Comparison of ENCODE assay signal across 23 mouse cellular contexts in the genomic region with DNA sequence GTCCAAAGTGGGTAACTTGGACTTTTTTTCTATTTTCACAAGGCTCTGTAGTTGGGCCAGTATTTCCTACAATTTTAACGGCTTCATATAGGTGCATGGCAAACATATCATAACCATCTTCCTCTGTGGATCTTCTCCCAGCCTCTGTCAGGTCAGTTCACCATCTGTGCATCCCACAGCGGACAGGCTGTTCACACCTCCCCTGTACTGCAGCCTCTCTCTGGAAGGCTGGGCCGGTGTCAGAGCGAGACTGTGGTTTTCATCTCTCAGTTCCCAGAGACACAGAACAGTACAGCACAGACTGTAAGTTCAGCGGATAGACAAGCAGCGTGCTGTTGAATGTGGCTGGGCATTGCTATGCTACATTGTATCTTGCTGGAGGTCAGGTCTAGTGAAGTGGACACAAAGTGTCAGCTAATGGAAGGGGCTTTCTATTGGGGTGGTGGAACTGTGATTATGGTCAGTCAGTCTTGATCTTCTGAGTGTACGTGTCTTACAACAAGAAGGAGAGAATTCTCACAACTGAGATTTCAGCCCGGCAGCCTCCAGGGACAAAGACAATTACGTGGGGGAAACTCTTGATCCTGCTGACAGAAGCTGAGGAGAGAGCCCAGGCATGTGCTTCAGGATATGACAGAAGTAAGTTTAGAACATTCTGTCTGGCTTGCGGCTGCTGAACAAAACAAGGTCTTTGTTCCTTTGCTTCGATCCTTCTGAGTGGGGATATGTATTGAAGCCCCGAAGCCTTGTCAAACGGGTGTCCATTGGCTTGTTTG. TPM values are rescaled to one million over a fixed set of nuclear protein-coding genes. Genes with fewer than 3 reads are reported as not detected.
DNase-seq lines count a peak whose midpoint lies in the region; ATAC-seq lines count a peak whose summit lies in the region.
"Had no signal": no experiment of that assay in that cellular context is flagged by ENCODE, and none has a peak within 500 bp of the region (broad histone marks: within the 10 kb centered on the region; RNA-seq: fewer than 3 reads in every experiment).

No protein-coding gene starts in this region.

- no peak for ATAC-seq in heart, embryonic 12.5 days (ENCODE audit: insufficient number of reproducible peaks, low FRiP score)
- no peak; the same call in 1 of the 2 replicates for ATAC-seq in heart, embryonic 14.5 days (ENCODE audit: insufficient number of reproducible peaks, insufficient read depth, low FRiP score, low read depth)
- ATAC-seq: intestine, embryonic 16.5 days; midbrain, embryonic 13.5 days had no signal

- H3K9me3 ChIP-seq in heart, embryonic 12.5 days (replicated peaks), result no peaks in the 10 kb centered on the region
- H3K9me3 ChIP-seq in heart, embryonic 14.5 days (ENCODE audit: control insufficient read depth, low read length), result no peaks in the 10 kb centered on the region
- H3K9me3 ChIP-seq: forebrain, embryonic 12.5 days; hindbrain, embryonic 15.5 days; kidney, embryonic 15.5 days; limb, embryonic 13.5 days; lung, embryonic 15.5 days; midbrain, embryonic 13.5 days; neural tube, embryonic 13.5 days had no signal

- peak overlapping the region; percentile 27; the same call in 1 of the 2 replicates for H3K4me2 ChIP-seq in heart, embryonic 12.5 days
- peak overlapping the region; percentile 3; the same call in 1 of the 2 replicates for H3K4me2 ChIP-seq in heart, embryonic 14.5 days (ENCODE audit: low read length)
- H3K4me2 ChIP-seq: forebrain, embryonic 12.5 days; hindbrain, embryonic 15.5 days; kidney, embryonic 15.5 days; limb, embryonic 13.5 days; lung, embryonic 15.5 days; midbrain, embryonic 13.5 days; neural tube, embryonic 13.5 days had no signal

- H3K27ac ChIP-seq in heart, embryonic 12.5 days (ENCODE audit: poor library complexity, severe bottlenecking), result peak overlapping the region; percentile 70
- H3K27ac ChIP-seq in heart, embryonic 14.5 days (replicated peaks in 1 of 2; ENCODE audit: control insufficient read depth in 1 of 2, insufficient read depth in 1 of 2, low read depth in 2 of 2, low read length in 2 of 2), result peak overlapping the region; percentile 59 to 81
- H3K27ac ChIP-seq: forebrain, embryonic 12.5 days; hindbrain, embryonic 15.5 days; kidney, embryonic 15.5 days; limb, embryonic 13.5 days; liver, embryonic 14.5 days; lung, embryonic 15.5 days; macrophage; midbrain, embryonic 13.5 days; neural tube, embryonic 13.5 days had no signal

- peak; percentile 21 for DNase-seq in cerebellum, adult 8-10 months
- no peak for DNase-seq in cerebellum, postnatal 4 days (ENCODE audit: low spot score in 2 of 2)
- no peak for DNase-seq in heart, postnatal 36 days
- DNase-seq in brain, adult 2 months (ENCODE audit: low read depth, low spot score), result peak; percentile 58
- no peak for DNase-seq in adipocyte (ENCODE audit: low spot score)
- DNase-seq: adrenal gland, postnatal 25 days; gastrocnemius, postnatal 14 days; kidney, postnatal 4 days; thymus, postnatal 4 days had no signal

- H3K9ac ChIP-seq in heart, embryonic 12.5 days, result 0 out of 2 replicates have a peak overlapping the region, but pooled peaks have one; percentile 18
- H3K9ac ChIP-seq in heart, embryonic 14.5 days (ENCODE audit: low read length), result peak overlapping the region; percentile 9; the same call in 1 of the 2 replicates
- H3K9ac ChIP-seq: forebrain, embryonic 12.5 days; hindbrain, embryonic 15.5 days; kidney, embryonic 15.5 days; limb, embryonic 13.5 days; liver, embryonic 14.5 days; lung, embryonic 15.5 days; midbrain, embryonic 13.5 days; neural tube, embryonic 13.5 days had no signal

- no peaks in the 10 kb centered on the region for H3K27me3 ChIP-seq in heart, embryonic 12.5 days (replicated peaks)
- H3K27me3 ChIP-seq in heart, embryonic 14.5 days (ENCODE audit: control insufficient read depth, insufficient read depth, low read length), result no peaks in the 10 kb centered on the region
- H3K27me3 ChIP-seq: CH12.LX; forebrain, embryonic 12.5 days; hindbrain, embryonic 15.5 days; kidney, embryonic 15.5 days; limb, embryonic 13.5 days; lung, embryonic 15.5 days; midbrain, embryonic 13.5 days; neural tube, embryonic 13.5 days had no signal

- intact Hi-C loops in heart, postnatal 36 days (cut with DNase I), result no loop called here

- WGBS in heart, embryonic 12.5 days, result 38% methylated on average over 13 of the region's 13 CpGs
- 29% methylated on average over 13 of the region's 13 CpGs for WGBS in heart, embryonic 14.5 days

- peaks cover 44% of the 10 kb centered on the region for H3K4me1 ChIP-seq in heart, embryonic 12.5 days (replicated peaks)
- peaks cover 18 to 50% of the 10 kb centered on the region in 2 experiments for H3K4me1 ChIP-seq in heart, embryonic 14.5 days (ENCODE audit: control insufficient read depth in 2 of 2, insufficient read depth in 2 of 2, low read length in 2 of 2)
- H3K4me1 ChIP-seq: hindbrain, embryonic 15.5 days; lung, embryonic 15.5 days had no signal

- peaks cover 7% of the 10 kb centered on the region; the same call in 1 of the 2 replicates for H3K36me3 ChIP-seq in heart, embryonic 12.5 days
- peaks cover 8% of the 10 kb centered on the region; the same call in 1 of the 2 replicates for H3K36me3 ChIP-seq in heart, embryonic 14.5 days (ENCODE audit: control insufficient read depth, insufficient read depth, low read length)
- H3K36me3 ChIP-seq: forebrain, embryonic 12.5 days; hindbrain, embryonic 15.5 days; kidney, embryonic 15.5 days; limb, embryonic 13.5 days; lung, embryonic 15.5 days; midbrain, embryonic 13.5 days; neural tube, embryonic 13.5 days had no signal

- H3K4me3 ChIP-seq in heart, embryonic 12.5 days, result no peak overlapping the region
- H3K4me3 ChIP-seq in heart, embryonic 14.5 days (ENCODE audit: control insufficient read depth in 1 of 2, insufficient read depth in 1 of 2, low read depth in 1 of 2, low read length in 2 of 2), result no peak overlapping the region
- H3K4me3 ChIP-seq: forebrain, embryonic 12.5 days; hindbrain, embryonic 15.5 days; kidney, embryonic 15.5 days; limb, embryonic 13.5 days; lung, embryonic 15.5 days; midbrain, embryonic 13.5 days; neural tube, embryonic 13.5 days had no signal

RNA-seq across cellular contexts. Expression of gene Sspn, which starts 21.9 kb away (rescaled TPM):
- 64.9 and 68.6 TPM in 2 replicates for polyA plus RNA-seq in heart, embryonic 12.5 days (2016; fragmentation: Nextera tagmentation; extraction: Ambion mirVana)
- 100 to 1,000 TPM; 131 to 132 TPM for total RNA-seq in heart, postnatal 36 days (2021)
- polyA plus RNA-seq in heart, embryonic 14.5 days (2014; fragmentation: Nextera tagmentation; extraction: Ambion mirVana), result 51.7 and 66.4 TPM in 2 replicates
- total RNA-seq: MEL had no signal

Comparison
In these comparisons a context has a peak if more than half of its experiments do, and no peak if none do; other contexts are left out.
1. DNase-seq: peak in cerebellum, adult 8-10 months (single experiment) and brain, adult 2 months (single experiment); none in cerebellum, postnatal 4 days (0 of 2), heart, postnatal 36 days (0 of 2) and adipocyte (single experiment).